Mouse (Mus musculus) brain, embryonic 14.5 days (tissue): ENCODE data around the gene Rrp12.

ENCODE experiments used
- CTCF ChIP-seq: fragments of 200-500 bp; IDR thresholded peaks from 2 replicates; pipeline ENCODE4 v1.5.1; 2012; ENCODE audit warnings: inconsistent platforms, mild to moderate bottlenecking, moderate library complexity, borderline replicate concordance; ENCODE audit not compliant: insufficient read depth, insufficient read length; ENCODE audit errors: extremely low read depth
- POLR2A ChIP-seq: fragments of 200-500 bp; IDR thresholded peaks from 2 replicates; pipeline ENCODE4 v1.6.1; 2012; ENCODE audit warnings: mild to moderate bottlenecking, inconsistent platforms, borderline replicate concordance; ENCODE audit not compliant: poor library complexity, insufficient read depth, insufficient read length, severe bottlenecking; ENCODE audit errors: extremely low read depth

DNA sequence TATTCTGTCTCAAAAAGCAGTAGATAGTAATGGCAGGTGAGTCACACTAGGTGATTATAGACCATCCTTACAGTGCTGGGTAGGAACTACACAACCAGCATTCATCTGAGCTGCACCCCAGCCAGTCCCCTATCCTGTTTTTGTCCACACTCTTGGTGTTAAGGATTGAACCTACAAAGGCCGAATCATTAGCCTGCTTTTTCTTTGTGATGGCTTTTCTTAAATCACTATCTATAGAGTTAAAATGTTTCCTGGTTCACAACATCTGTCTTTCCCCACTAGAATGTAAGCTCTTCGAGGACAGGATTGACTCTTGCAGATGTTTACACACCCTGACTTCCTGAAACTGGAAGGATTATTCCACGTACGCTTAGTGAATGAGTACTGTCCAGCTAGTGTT lies 23.5 kb upstream of the Rrp12 start:
- no peak for TF ChIP-seq CTCF
- no peak for TF ChIP-seq POLR2A
